ENCODE assay signal across 8 mouse cellular contexts in the genomic region with DNA sequence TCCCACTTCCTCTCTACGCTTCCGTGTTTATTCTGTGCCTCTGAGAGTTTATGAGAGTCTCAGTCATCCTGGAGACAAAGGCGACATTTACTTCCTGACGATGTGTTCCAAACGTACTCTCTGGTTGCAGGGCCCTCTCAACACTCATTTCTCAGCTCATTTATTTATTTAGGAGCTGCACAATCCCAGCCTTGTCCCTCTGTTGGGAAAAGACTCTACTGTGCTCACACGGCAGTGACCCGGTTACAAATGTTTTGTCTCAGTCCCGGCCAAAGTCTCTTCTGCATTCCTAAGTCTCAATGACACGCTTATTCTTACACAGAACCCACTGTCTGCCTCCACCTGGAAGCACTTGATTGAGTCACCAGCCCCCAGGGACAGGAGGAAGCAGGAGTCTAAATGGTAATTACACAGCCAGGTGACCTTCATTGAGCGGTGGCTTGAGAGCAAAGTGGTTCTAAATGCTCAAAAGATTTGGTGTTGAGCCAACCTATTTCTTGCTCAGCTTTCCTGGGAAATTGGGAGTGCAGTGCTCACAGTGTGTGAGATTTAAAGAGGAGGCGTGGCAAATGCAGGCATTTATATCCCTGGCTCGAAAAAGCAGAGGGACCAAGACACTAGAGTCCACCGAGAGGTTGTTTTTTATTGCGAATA.
DNase-seq lines count a peak whose midpoint lies in the region; ATAC-seq lines count a peak whose summit lies in the region.

No protein-coding gene starts in this region.

- peak overlapping the region; percentile 95 for H3K27ac ChIP-seq in liver, embryonic 12.5 days
- H3K27ac ChIP-seq in liver, embryonic 11.5 days (ENCODE audit: low read depth, low read length) = no peak overlapping the region; the same call in 1 of the 2 replicates
- 0 out of 2 replicates have a peak overlapping the region, but pooled peaks have one; percentile 25 for H3K27ac ChIP-seq in forebrain, embryonic 12.5 days
- no peak overlapping the region for H3K27ac ChIP-seq in midbrain, embryonic 14.5 days (replicated peaks; ENCODE audit: low read depth, low read length)

- peak overlapping the region; percentile 46 for H3K4me2 ChIP-seq in liver, embryonic 12.5 days
- no peak overlapping the region for H3K4me2 ChIP-seq in liver, embryonic 11.5 days
- no peak overlapping the region for H3K4me2 ChIP-seq in forebrain, embryonic 12.5 days
- H3K4me2 ChIP-seq in midbrain, embryonic 14.5 days (ENCODE audit: low read length) = no peak overlapping the region

- no peaks in the 10 kb centered on the region for H3K27me3 ChIP-seq in liver, embryonic 12.5 days (replicated peaks)
- H3K27me3 ChIP-seq in liver, embryonic 11.5 days (replicated peaks; ENCODE audit: control insufficient read depth, insufficient read depth, low read length) = no peaks in the 10 kb centered on the region
- no peaks in the 10 kb centered on the region for H3K27me3 ChIP-seq in forebrain, embryonic 12.5 days
- H3K27me3 ChIP-seq in midbrain, embryonic 14.5 days (ENCODE audit: control insufficient read depth, insufficient read depth, low read length) = no peaks in the 10 kb centered on the region

- ATAC-seq in liver, embryonic 12.5 days = no peak
- ATAC-seq in liver, embryonic 11.5 days (replicated peaks; ENCODE audit: low FRiP score) = no peak
- ATAC-seq in forebrain, embryonic 12.5 days (ENCODE audit: low FRiP score) = 0 out of 2 replicates have a peak, but pooled peaks have one; percentile 27
- ATAC-seq in midbrain, embryonic 14.5 days (ENCODE audit: low FRiP score, low TSS enrichment) = no peak
- ATAC-seq in megakaryocyte, adult 5-6 weeks (ENCODE audit: poor library complexity, severe bottlenecking) = no peak

- WGBS in liver, embryonic 12.5 days (ENCODE audit: insufficient replicate concordance) = 71% methylated on average over 14 of the region's 14 CpGs
- WGBS in liver, embryonic 11.5 days = 74% methylated on average over 14 of the region's 14 CpGs
- WGBS in forebrain, embryonic 12.5 days = 65% methylated on average over 14 of the region's 14 CpGs
- 69% methylated on average over 14 of the region's 14 CpGs for WGBS in midbrain, embryonic 14.5 days

- H3K9ac ChIP-seq in liver, embryonic 12.5 days = peak overlapping the region; percentile 56
- no peak overlapping the region for H3K9ac ChIP-seq in liver, embryonic 11.5 days (ENCODE audit: low read depth, low read length)
- no peak overlapping the region for H3K9ac ChIP-seq in forebrain, embryonic 12.5 days
- no peak overlapping the region for H3K9ac ChIP-seq in midbrain, embryonic 14.5 days (replicated peaks; ENCODE audit: low read length)

- no peak for DNase-seq in liver, embryonic 11.5 days (ENCODE audit: low spot score)
- DNase-seq in kidney, adult 9 months = peak; percentile 34
- DNase-seq in midbrain, embryonic 14.5 days = peak; percentile 39
- DNase-seq in thymus, adult 18-20 months = no peak
- no peak for DNase-seq in testis, postnatal 10 days (ENCODE audit: low spot score)

- H3K36me3 ChIP-seq in liver, embryonic 12.5 days = no peaks in the 10 kb centered on the region
- no peaks in the 10 kb centered on the region for H3K36me3 ChIP-seq in liver, embryonic 11.5 days (ENCODE audit: control insufficient read depth, insufficient read depth, low read length)
- H3K36me3 ChIP-seq in forebrain, embryonic 12.5 days (replicated peaks) = no peaks in the 10 kb centered on the region
- H3K36me3 ChIP-seq in midbrain, embryonic 14.5 days (ENCODE audit: control insufficient read depth, insufficient read depth, low read length) = no peaks in the 10 kb centered on the region

- no peak overlapping the region for H3K4me3 ChIP-seq in liver, embryonic 12.5 days
- H3K4me3 ChIP-seq in liver, embryonic 11.5 days (ENCODE audit: low read depth, low read length) = no peak overlapping the region
- no peak overlapping the region for H3K4me3 ChIP-seq in forebrain, embryonic 12.5 days (replicated peaks)
- H3K4me3 ChIP-seq in midbrain, embryonic 14.5 days (replicated peaks; ENCODE audit: low read depth, low read length) = no peak overlapping the region

- H3K4me1 ChIP-seq in liver, embryonic 12.5 days = peaks cover 74% of the 10 kb centered on the region
- H3K4me1 ChIP-seq in liver, embryonic 11.5 days (replicated peaks; ENCODE audit: control insufficient read depth, insufficient read depth, low read length) = peaks cover 27% of the 10 kb centered on the region
- peaks cover 9% of the 10 kb centered on the region for H3K4me1 ChIP-seq in forebrain, embryonic 12.5 days
- no peaks in the 10 kb centered on the region for H3K4me1 ChIP-seq in midbrain, embryonic 14.5 days (ENCODE audit: control insufficient read depth, insufficient read depth, low read length)

- no peaks in the 10 kb centered on the region for H3K9me3 ChIP-seq in liver, embryonic 12.5 days (replicated peaks)
- no peaks in the 10 kb centered on the region for H3K9me3 ChIP-seq in liver, embryonic 11.5 days (ENCODE audit: control insufficient read depth, low read length)
- H3K9me3 ChIP-seq in forebrain, embryonic 12.5 days = no peaks in the 10 kb centered on the region
- no peaks in the 10 kb centered on the region for H3K9me3 ChIP-seq in midbrain, embryonic 14.5 days (ENCODE audit: control insufficient read depth, low read length)

Comparison
In these comparisons a context has a peak if more than half of its experiments do, and no peak if none do; other contexts are left out.
1. H3K27ac ChIP-seq: peak in liver, embryonic 12.5 days (single experiment) and forebrain, embryonic 12.5 days (single experiment); none in liver, embryonic 11.5 days (single experiment) and midbrain, embryonic 14.5 days (single experiment).
2. DNase-seq: peak in kidney, adult 9 months (single experiment) and midbrain, embryonic 14.5 days (single experiment); none in liver, embryonic 11.5 days (single experiment), thymus, adult 18-20 months (0 of 2) and testis, postnatal 10 days (single experiment).